Mouse (Mus musculus): ENCODE measurements around the gene Babam2.

DNA sequence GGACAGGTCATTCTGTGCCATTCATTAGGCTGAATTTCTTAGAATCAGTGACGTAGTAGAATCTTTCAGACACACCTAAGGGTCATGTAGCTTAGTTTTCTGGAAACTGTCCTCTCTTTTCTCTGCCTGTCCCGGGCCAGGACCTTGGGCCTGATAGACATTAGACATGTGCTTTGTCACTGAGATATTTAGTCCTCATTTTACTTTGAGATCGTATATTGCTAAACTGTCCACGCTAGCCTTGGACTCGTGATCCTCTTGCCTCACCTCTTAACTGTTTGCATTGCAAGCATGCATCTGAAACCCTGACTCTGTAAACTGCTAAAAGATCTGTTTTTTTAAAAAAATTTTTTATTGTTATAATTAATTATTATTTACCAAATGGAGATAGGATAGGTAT is 74.0 kb downstream of the Babam2 start:
- TF ChIP-seq CTCF (IDR thresholded peaks at IDR 0.05; ENCODE audit: low read depth) (no peak), EP300 (IDR thresholded peaks at IDR 0.05; ENCODE audit: low read depth) (no peak)
